Mouse (Mus musculus) lung, postnatal 25 days (tissue): ENCODE results near the gene Ilk.

Source experiments
- DNase-seq: peaks from one replicate; pipeline ENCODE4 v3.0.0; 2022; ENCODE audit warnings: low spot score

Gene Ilk

GRCm38 (mm10) chr7:105786506-105787284, 50.3 kb downstream of the Ilk start:
- DNase-seq: no peak

- no peak for DNase-seq
Observed at GRCm38 (mm10) chr7:105787285-105788140, 51.1 kb downstream of the Ilk start, which contains the start of gene Dchs1. Gene Dchs1 (minus strand): TSS chr7:105787654.

- no peak for DNase-seq
Observed at GRCm38 (mm10) chr7:105791147-105791546, 54.8 kb downstream of the Ilk start.
